Mouse (Mus musculus): ENCODE data around the gene Hoxa10. TPM values are rescaled to one million over a fixed set of nuclear protein-coding genes. Genes with fewer than 3 reads are reported as not detected.
A peak's percentile ranks its signal among the peaks of the same experiment; 100 is the strongest.

Gene Hoxa10
- polyA plus RNA-seq, 1 experiment from 2014 or later: 0.14 TPM

DNA sequence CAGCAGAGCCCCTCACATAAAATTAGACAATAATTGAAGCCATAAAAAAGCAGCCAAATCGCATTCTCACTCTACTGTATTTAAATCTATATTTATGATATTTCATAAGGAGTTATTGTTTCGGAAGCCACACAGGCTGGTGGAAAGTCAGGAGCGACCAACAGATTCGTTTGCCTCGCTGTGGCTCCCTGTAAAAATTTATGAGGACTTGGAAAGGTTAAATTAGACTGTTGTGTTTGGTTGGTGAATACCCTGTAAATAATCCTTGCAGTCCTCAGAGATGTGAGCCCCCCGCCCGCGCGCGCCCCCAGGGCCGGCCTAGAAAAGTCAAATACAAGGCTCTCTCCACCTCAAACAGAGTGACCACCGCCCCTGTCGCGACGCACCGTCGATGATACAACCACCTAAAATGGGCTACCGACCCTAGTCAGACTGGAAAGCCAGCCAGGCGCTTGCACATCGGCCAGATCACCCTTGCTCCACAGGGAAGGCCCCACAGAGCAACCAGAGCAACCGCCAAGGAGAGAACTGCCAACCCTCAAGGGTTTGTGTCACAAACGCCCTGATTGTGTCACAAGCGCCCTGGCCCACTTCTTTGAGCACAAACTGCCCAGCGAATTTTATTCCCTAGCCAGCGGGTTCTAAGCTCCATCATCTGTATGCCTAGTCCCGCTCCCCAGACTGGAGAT lies 13.9 kb downstream of the Hoxa10 start:
- H3K27me3 ChIP-seq: peaks cover 98% of the 10 kb centered on the region
- H3K36me3 ChIP-seq: no peaks in the 10 kb centered on the region
- no peak overlapping the region for H3K4me3 ChIP-seq (replicated peaks)
- WGBS (ENCODE audit: insufficient replicate concordance): 8% methylated on average over 26 of the region's 26 CpGs
- H3K4me2 ChIP-seq: no peak overlapping the region
- H3K4me1 ChIP-seq (replicated peaks): 0 out of 2 replicates have a peak, but pooled peaks cover 3% of the 10 kb centered on the region
- H3K27ac ChIP-seq: no peak overlapping the region
- H3K9me3 ChIP-seq (replicated peaks): no peaks in the 10 kb centered on the region
- H3K9ac ChIP-seq: no peak overlapping the region
- DNase-seq (no peak), ATAC-seq (ENCODE audit: low read depth) (no peak)

GRCm38 (mm10) chr6:52225612-52226568 lies 14.8 kb downstream of the Hoxa10 start:
- no peak overlapping the region for H3K27ac ChIP-seq
- WGBS (ENCODE audit: insufficient replicate concordance): 1% methylated on average over 69 of the region's 69 CpGs

DNA sequence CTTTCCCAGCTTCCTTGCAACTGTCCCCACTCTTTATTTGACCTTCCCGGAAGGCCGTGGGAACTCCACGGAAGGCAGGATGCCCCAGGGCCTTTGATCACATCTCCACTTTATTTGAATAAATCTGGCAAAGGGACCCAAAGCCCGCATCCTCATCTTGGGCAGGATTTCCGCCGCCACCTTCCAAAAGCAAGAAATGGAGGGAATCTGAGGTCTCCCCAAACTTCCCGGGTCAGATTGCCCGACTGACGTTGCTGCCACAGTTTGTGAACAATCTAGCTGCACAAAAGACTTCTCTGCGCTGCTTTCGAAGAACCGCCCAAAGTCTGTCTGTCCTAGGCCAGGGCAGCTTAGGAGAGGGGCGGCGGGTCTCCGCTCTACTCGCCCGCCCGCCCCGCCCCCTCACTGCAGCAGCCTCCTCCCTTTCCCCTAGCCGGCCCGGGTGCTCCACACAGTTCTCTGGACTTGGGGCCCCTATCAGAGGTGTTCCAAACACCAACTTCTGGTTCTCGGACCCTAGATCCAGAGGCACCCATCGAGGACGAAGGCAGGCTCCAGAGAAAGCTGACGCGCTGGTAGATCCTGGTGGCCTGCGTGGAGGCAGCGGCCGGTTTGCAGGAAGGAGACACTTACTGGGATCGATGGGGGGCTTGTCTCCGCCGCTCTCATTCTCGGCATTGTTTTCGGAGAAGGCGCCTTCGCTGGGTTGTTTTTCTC lies 15.6 kb downstream of the Hoxa10 start:
- WGBS (ENCODE audit: insufficient replicate concordance): 3% methylated on average over 35 of the region's 36 CpGs
- Histone ChIP-seq H3K27me3 (peaks cover 99% of the 10 kb centered on the region), H3K4me3 (replicated peaks) (peak overlapping the region; percentile 32), H3K27ac (no peak overlapping the region), H3K9ac (no peak overlapping the region), H3K9me3 (replicated peaks) (no peaks in the 10 kb centered on the region), H3K4me1 (replicated peaks) (0 out of 2 replicates have a peak, but pooled peaks cover 4% of the 10 kb centered on the region), H3K4me2 (peak overlapping the region; percentile 39), H3K36me3 (no peaks in the 10 kb centered on the region)
- DNase-seq: no peak
- no peak for ATAC-seq (ENCODE audit: low read depth)

More at GRCm38 (mm10) chr6:52225612-52226568, 14.8 kb downstream of the Hoxa10 start:
- Histone ChIP-seq H3K4me2 (peak overlapping the region; percentile 39), H3K4me3 (replicated peaks) (peak overlapping the region; percentile 32), H3K4me1 (replicated peaks) (0 out of 2 replicates have a peak, but pooled peaks cover 4% of the 10 kb centered on the region), H3K9me3 (replicated peaks) (no peaks in the 10 kb centered on the region), H3K36me3 (no peaks in the 10 kb centered on the region), H3K9ac (no peak overlapping the region), H3K27me3 (peaks cover 99% of the 10 kb centered on the region)
- ATAC-seq (ENCODE audit: low read depth): no peak
- no peak for DNase-seq

GRCm38 (mm10) chr6:52223939-52224760 lies 16.5 kb downstream of the Hoxa10 start:
- H3K9ac ChIP-seq: no peak overlapping the region
- H3K4me2 ChIP-seq: 0 out of 2 replicates have a peak overlapping the region, but pooled peaks have one; percentile 24
- WGBS (ENCODE audit: insufficient replicate concordance): 5% methylated on average over 24 of the region's 24 CpGs

GRCm38 (mm10) chr6:52222729-52223128 lies 17.9 kb downstream of the Hoxa10 start:
- no peak overlapping the region for H3K4me3 ChIP-seq (replicated peaks)
- no peaks in the 10 kb centered on the region for H3K36me3 ChIP-seq
- no peak for DNase-seq

More at GRCm38 (mm10) chr6:52223939-52224760, 16.5 kb downstream of the Hoxa10 start:
- DNase-seq (no peak), ATAC-seq (ENCODE audit: low read depth) (no peak)
- H3K27ac ChIP-seq: no peak overlapping the region
- 0 out of 2 replicates have a peak, but pooled peaks cover 4% of the 10 kb centered on the region for H3K4me1 ChIP-seq (replicated peaks)
- H3K4me3 ChIP-seq (replicated peaks): peak overlapping the region; percentile 6
- H3K9me3 ChIP-seq (replicated peaks): no peaks in the 10 kb centered on the region
- no peaks in the 10 kb centered on the region for H3K36me3 ChIP-seq
- peaks cover 99% of the 10 kb centered on the region for H3K27me3 ChIP-seq

DNA sequence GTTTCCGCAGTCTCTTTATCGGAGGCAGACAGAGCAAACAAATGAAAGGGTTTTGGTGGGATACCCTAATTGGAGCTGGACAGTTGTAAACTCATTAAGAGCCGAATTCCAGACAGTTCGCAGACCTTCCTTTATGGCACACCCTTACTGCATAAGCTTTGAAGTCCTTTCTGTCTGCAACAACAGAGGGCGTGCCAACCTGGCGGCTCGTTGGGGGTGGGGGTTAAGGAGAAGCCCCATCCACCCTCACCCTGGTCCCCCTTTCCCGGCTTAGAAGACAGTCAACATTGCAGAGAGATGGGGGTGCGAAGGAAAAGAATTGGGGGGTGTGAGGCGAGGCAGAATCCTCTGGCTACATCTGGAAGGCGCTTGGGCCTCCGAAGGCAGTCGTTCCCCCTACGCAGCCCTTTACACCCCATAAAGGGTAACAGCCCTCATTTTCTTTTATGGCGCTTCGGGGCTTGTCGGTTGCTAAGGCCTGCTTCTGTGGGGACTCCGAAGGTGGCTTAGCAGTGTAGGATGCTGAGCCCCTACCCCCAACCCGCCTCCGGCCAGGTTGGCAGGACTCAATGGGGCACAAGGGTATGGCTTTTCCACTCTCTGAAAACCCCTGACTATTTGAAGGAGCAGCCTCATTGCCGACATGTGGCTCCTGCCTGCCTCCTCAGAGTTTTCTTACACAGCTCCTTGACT lies 18.5 kb downstream of the Hoxa10 start:
- Histone ChIP-seq H3K36me3 (no peaks in the 10 kb centered on the region), H3K4me1 (replicated peaks) (peaks cover 10% of the 10 kb centered on the region), H3K4me2 (peak overlapping the region; percentile 70), H3K27me3 (peaks cover 100% of the 10 kb centered on the region), H3K4me3 (replicated peaks) (peak overlapping the region; percentile 52), H3K9ac (no peak overlapping the region), H3K9me3 (replicated peaks) (no peaks in the 10 kb centered on the region), H3K27ac (no peak overlapping the region)
- DNase-seq: no peak
- 11% methylated on average over 21 of the region's 21 CpGs for WGBS (ENCODE audit: insufficient replicate concordance)
- no peak for ATAC-seq (ENCODE audit: low read depth)

More at GRCm38 (mm10) chr6:52222729-52223128, 17.9 kb downstream of the Hoxa10 start:
- ATAC-seq (ENCODE audit: low read depth): no peak
- H3K27ac ChIP-seq: no peak overlapping the region
- H3K9ac ChIP-seq: no peak overlapping the region
- 25% methylated on average over 13 of the region's 13 CpGs for WGBS (ENCODE audit: insufficient replicate concordance)
- H3K4me2 ChIP-seq: no peak overlapping the region
- no peaks in the 10 kb centered on the region for H3K9me3 ChIP-seq (replicated peaks)
- peaks cover 100% of the 10 kb centered on the region for H3K27me3 ChIP-seq
- H3K4me1 ChIP-seq (replicated peaks): 0 out of 2 replicates have a peak, but pooled peaks cover 4% of the 10 kb centered on the region

DNA sequence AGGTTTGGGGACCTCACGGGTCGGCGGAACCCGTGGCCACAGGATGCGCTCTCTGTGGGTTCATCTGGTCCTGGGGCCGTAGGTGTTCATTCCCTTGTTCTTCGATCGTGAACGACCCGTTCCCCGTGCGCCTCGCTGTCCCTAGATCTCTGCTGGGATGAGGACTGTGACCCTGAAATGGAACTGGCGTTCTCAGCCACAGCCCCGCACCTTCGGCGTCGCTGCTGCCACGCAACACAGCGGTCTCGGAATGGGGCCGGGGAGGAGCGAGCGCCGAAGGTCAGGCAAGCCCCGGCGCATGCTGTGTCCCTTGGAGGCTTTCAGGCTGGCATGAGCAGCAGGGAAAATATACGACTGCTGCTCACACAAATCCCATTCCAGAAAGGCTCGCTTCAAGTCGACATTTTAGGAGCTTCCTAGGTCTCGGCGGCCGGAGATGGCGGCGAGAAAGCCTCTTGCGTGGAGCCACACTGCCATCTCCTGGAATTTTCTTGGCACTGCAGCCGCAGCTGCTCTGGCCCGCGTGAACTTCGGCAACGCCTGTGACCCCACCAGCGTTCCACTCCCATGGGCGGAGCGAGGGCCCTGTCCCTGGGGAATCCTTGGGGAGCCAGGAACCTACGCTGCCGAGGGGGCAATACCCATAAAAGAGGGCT lies 19.2 kb downstream of the Hoxa10 start, which contains the start of gene Hoxa7:
Gene Hoxa7, minus strand, starts transcription at position 518 of the 656 bp plus-strand sequence.
- peak within 1 kb of the TSS; percentile 70 for H3K4me2 ChIP-seq
- H3K4me1 ChIP-seq (replicated peaks): peaks cover 15% of the 10 kb centered on the region
- DNase-seq (peak; percentile 34), ATAC-seq (ENCODE audit: low read depth) (0 out of 2 replicates have a peak, but pooled peaks have one; percentile 10)
- WGBS (ENCODE audit: insufficient replicate concordance): 2% methylated on average over 46 of the region's 46 CpGs
- H3K27me3 ChIP-seq: peaks cover 100% of the 10 kb centered on the region
- H3K9ac ChIP-seq: peak within 1 kb of the TSS; percentile 33; the same call in 1 of the 2 replicates
- no peak within 1 kb of the TSS for H3K27ac ChIP-seq
- H3K9me3 ChIP-seq (replicated peaks): no peaks in the 10 kb centered on the region
- H3K4me3 ChIP-seq (replicated peaks): peak within 1 kb of the TSS; percentile 52
- no peaks in the 10 kb centered on the region for H3K36me3 ChIP-seq

GRCm38 (mm10) chr6:52220865-52221310 lies 19.8 kb downstream of the Hoxa10 start:
- peak overlapping the region; percentile 52; the same call in 1 of the 2 replicates for H3K4me3 ChIP-seq (replicated peaks)
- 7% methylated on average over 12 of the region's 12 CpGs for WGBS (ENCODE audit: insufficient replicate concordance)
- no peaks in the 10 kb centered on the region for H3K36me3 ChIP-seq
- peaks cover 15% of the 10 kb centered on the region for H3K4me1 ChIP-seq (replicated peaks)
- no peak overlapping the region for H3K9ac ChIP-seq
- H3K4me2 ChIP-seq: peak overlapping the region; percentile 70
- peaks cover 100% of the 10 kb centered on the region for H3K27me3 ChIP-seq
- H3K9me3 ChIP-seq (replicated peaks): no peaks in the 10 kb centered on the region
- no peak for DNase-seq
- ATAC-seq (ENCODE audit: low read depth): no peak
- no peak overlapping the region for H3K27ac ChIP-seq

DNA sequence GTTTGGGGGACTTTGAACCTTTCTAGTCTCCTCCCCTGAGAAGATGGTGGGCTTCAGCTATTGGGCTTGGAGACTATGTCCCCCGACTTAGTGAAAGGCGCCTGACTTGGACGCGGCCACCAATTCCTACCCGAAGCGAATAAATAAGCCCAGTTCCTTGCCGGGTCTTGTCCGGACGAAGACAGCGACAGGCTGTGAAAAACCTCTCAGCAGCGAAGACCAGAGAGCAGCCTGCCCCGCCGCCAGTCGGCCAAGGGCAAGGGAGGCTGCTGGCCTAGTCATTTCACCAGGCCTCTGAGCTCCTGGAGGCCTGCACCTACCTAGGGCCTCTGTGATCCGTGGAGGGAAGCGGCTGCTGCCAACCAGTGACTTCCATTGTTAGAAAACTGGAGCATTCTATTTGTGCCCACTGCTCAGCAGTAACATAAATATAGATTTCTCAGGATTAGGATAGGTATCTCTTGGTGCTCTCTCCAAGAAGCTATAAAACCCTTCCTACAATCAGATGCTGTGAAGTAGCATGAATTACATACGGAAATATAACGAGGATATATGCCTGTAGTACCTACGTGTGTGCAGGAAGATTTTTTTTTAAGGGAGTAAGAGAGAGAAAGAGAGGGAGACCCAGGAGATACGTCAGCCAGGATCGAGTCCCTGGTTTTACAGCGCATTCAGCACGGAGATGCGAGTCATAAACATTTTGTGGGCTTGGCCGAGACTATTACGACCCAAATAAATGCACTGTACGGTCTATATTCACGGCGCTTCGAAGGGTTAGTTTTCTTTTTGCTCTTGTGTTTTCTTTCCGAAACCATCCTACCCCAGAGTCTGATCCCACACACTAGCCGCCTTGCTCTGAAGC lies 20.4 kb downstream of the Hoxa10 start:
- no peak overlapping the region for H3K27ac ChIP-seq
- H3K9ac ChIP-seq: no peak overlapping the region

More for the DNA sequence above, 20.4 kb downstream of the Hoxa10 start:
- Histone ChIP-seq H3K9me3 (replicated peaks) (no peaks in the 10 kb centered on the region), H3K4me1 (replicated peaks) (peaks cover 15% of the 10 kb centered on the region), H3K4me2 (no peak overlapping the region), H3K36me3 (no peaks in the 10 kb centered on the region), H3K4me3 (replicated peaks) (no peak overlapping the region), H3K27me3 (peaks cover 100% of the 10 kb centered on the region)
- DNase-seq (no peak), ATAC-seq (ENCODE audit: low read depth) (no peak)
- 24% methylated on average over 32 of the region's 32 CpGs for WGBS (ENCODE audit: insufficient replicate concordance)

Data from liver, embryonic 13.5 days (tissue).